Mouse (Mus musculus) kidney, adult 18-20 months (tissue): ENCODE results near the gene Slc9a9.

Experiments
- DNase-seq: peaks from one replicate; pipeline ENCODE4 v3.0.0; 2021

The Slc9a9 gene

DNA sequence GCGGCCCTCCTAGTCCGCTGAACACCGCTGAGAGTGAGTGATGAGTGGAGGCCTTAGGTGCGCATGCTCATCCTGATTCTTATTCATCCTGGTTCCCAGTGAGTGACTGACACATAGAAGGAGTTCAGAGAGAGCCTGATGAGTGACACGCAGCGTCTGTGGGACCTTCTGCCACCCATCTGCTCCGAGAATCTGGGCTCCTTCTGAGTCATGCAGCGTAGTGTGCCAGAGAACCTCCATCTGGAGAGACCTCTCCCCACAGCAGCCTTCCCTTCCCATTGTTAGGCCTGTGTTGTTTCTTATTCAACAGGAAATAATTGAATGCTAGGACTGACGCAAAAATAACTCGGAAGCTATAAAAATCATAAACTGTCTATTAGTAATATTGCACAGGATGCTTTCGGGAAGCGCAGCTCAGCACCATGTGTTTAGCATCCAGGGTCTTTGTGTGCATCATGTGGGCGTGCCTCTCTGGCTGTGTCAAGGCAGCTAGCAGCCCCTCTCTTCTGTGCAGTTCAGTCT, 498.8 kb downstream of the Slc9a9 start:
- DNase-seq: no peak

DNA sequence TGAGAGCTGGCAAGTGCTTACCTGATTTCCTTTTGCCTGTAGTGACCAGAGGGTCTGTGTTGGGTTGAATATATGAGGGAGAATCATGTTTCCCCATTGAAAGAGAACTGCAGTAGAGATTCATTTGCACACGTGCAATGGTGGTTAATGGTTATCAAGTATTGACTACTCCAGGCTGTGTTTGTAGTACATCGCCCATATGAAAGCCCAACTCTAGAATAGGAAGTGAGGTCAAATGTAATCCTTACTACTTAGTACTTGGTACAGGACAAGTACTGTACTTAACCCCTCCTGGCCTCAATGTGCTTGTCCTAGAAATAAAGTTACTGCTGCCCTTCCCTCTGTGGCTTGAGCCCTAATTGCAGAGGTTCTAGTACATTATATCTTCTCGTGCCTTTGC, 508.5 kb downstream of the Slc9a9 start:
- DNase-seq: no peak

GRCm38 (mm10) chr9:95180005-95180404, 510.3 kb downstream of the Slc9a9 start:
- no peak for DNase-seq

GRCm38 (mm10) chr9:95180569-95180968, 510.9 kb downstream of the Slc9a9 start:
- DNase-seq: no peak

DNA sequence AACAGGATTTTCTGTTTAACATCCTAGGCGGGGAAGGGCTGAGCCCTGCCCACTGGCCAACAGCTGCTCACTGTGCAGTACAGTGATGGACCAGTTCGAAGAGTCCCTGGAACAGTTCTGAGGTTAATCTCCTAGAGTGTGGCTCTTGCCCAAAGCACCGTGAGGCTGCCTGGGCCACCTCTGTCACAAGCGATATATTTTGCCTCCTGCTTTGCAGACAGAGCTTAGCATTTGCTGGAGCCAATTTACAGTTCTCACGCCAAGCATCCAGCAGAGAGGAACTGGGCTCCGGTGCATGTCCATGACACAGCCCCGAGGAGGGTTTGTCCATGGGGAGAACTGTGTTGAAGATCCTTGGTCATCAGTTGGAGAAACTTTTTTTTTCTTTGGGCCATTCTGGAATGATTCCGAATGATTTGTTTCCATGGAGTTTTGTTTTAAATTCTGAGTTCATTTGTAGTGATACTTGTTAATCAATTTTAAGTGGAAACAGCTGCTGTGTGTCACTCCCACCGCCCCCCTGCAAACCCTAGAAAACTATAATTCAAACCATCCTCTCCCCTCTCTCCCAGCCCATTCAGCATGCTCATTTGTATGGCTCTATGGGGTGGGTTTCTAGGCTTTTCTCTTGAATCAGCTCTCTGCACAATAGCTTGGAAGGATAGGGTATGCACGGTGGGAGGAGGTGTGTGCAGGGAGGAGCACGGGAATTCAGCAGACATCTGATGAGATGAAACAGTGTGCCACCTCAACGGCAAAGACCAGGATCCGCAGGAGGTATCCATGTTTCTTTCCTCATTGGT, 511.7 kb downstream of the Slc9a9 start:
- DNase-seq: no peak

- DNase-seq: no peak
Measured at GRCm38 (mm10) chr9:95182272-95182671, 512.6 kb downstream of the Slc9a9 start.

DNA sequence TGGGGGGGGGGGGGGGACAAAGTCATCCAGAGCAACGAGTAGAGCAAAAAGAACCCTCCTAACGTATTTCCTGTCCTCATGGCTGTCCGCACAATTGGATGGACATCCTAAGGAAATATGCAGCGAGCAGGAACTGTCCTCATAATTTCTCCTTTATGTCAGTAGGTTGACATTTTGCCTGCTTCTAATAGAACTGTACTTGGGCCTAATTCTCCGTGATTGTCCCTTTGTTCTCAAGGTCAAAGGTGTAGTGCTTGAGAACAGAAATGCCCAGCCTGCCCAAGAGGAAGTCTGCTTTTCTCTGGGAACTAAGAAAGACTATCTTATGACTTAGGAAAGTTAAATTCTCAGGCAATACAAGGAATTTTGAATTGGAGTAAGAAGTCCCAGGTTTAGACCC, 514.7 kb downstream of the Slc9a9 start:
- DNase-seq: no peak

DNA sequence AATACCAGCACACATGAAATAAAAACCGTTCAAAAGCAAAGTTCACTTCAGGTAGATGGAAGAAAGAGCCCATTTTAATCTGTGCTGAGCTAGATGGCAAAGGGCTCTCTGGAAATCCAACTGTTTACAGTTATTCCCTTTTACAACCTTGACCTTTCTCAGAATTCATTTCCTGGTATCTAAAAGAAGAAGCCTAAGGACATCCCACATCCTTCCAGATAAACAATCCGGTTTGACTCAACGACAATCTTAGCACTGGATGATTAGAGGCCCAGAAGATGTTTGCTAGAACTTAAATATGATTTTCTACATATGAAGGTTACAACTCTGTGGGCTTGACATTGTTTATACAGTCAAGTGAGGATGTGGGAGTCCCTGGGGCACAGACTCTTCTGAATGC, 516.1 kb downstream of the Slc9a9 start:
- DNase-seq: no peak

GRCm38 (mm10) chr9:95186386-95187289, 516.9 kb downstream of the Slc9a9 start:
- DNase-seq: peak; percentile 14

DNA sequence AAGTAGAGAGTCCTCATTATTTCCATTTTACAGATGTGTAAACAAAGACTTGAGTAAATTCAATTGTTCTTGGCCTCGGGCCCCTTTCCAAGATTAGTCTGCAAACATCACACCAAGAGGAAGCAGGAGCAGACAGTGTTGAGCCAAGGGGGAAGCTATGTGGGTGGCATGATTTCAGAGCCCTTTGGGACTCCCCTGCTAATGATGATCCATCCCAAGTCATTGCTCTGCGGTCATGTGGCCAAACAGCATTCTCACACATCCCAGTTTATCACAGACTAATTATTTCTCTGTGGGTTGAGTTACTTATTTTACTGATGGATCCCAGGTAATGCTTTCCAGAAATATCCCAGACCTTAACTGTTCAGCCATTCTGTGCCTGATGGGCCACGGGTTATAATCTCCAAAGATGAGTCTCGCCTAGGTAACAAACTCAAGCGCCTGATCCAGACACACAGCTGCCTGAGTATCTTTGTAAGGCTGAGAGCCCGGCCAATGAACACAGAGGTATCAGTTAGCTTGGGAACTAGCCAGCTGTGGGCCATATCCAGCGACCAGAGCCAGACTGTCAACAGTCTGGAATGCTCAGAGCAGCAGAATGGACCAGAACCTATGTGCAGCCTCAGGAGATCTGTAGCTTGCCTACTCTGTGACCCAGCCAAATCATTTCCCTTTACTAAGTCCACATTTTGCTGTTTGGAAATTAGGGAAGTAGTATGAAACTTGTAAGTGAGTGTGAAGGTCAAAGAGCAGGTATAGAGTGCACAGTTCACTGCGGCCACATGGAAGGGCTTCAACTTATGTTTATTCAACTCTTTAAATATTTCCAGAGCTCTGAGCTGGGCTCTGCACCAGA, 518.9 kb downstream of the Slc9a9 start:
- no peak for DNase-seq

GRCm38 (mm10) chr9:95189218-95189605, 519.5 kb downstream of the Slc9a9 start:
- DNase-seq: no peak

- no peak for DNase-seq
Measured at GRCm38 (mm10) chr9:95191442-95191841, 521.7 kb downstream of the Slc9a9 start.

DNA sequence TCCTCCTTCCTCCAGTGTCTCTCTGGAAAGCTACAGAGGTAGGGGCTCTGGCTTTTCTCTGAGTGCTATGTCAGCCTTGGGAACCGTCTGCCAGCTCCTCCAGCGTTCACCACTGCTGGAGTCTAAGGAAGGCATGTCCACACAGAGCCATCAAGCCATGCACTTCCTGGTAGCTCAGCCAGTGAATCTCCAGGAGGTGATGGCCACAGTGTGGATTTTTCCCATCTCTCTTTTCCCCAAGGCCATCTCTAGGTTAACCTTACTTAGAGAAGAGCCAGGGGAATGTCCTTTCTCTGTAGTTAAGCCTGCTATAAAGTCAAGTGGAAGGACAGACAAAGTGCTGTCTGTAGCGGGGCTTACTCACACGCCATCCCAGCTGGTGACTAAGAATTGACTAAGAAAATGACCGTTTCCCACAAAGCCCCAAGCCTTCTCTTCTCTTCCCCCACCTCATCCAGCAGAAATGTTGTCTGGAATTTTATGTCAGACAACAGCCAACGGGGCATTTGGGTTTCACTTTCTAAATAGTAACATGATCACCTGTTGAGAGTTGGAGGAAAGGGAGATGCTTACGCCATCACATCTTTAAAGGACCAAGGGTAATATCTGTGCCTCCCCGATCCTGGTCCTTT, 523.3 kb downstream of the Slc9a9 start:
- no peak for DNase-seq

DNA sequence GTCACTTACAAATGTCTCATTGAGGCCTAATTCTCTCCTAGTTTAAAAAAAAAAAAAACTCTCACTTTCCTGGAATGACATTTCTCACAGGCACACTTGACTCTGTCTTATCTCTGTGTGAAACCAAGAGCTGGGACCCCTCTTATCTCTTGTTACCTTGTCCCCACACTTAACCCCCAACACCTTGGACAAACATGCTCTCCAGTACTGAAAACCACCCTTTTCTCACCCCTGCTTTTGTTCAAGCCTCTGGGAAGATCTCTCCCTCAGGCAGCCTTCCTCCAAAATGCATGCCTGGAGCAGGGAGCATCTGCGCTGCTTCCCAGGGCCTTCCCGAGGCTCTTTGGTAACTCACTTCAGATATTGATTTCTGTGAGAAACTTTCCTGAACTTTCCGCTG, 524.0 kb downstream of the Slc9a9 start:
- DNase-seq: peak; percentile 11

DNA sequence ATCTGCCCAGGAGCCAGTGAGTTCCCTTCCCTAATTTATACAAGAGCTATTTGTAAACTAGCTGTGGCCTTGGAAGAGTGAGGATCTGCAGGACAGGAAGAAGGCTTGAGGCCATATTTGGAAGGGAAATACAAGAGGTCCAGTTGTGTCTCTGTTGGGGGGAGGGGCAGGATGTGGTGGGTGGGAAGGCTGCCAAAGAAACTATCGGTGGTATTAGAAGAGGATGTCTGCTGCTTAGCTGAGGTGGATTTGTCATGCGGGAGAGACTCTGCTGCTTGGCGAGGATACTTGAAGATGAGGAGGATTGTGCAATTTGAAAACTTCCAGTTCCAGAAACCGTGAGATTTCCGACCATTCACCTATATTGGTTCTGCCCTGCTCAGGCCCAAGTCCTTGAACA, 524.4 kb downstream of the Slc9a9 start:
- peak; percentile 47 for DNase-seq

- no peak for DNase-seq
Measured at GRCm38 (mm10) chr9:95207661-95208060, 538.0 kb downstream of the Slc9a9 start.

- DNase-seq: no peak
Measured at GRCm38 (mm10) chr9:95208681-95209080, 539.0 kb downstream of the Slc9a9 start.

- peak; percentile 25 for DNase-seq
Measured at GRCm38 (mm10) chr9:95220009-95220408, 550.3 kb downstream of the Slc9a9 start.

- peak; percentile 3 for DNase-seq
Measured at GRCm38 (mm10) chr9:95221310-95221709, 551.6 kb downstream of the Slc9a9 start.

DNA sequence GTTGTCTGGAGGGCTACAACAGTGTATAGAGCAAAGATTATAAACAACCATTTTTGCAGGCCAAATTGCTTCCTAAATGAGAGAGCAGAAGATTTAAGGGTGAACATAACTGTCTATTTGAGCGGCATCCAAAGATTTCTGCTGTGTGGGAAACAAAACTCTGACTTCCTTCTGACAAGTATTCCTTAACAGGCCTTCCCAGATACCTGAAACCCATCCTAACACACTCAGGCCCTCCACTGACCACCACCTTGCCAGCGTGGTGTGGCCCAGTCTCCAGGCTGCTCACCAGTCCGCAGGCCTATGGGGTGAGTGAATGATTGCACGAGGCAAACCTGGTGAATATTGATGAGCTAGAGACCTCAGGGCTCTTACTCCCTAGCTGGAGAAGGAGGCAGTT, 557.3 kb downstream of the Slc9a9 start:
- DNase-seq: no peak

DNA sequence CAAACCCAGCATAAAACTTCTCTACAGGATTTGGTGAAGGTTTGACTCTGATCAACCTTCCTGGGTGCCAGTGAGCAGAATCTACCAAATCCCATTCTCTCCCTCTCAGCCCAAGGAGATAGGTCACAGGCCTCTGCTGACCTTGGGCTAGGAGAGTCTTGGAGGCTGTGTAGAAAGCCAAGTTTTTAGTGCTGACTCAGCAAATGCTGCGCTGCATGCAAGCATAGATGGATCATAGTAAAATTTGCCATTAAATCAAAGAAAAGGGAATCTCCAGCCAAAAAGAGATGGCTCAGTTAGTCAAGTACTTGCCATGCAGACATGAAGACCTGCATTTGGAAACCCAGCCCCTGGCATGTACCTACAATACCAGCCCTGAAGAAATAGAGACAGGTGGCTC, 558.4 kb downstream of the Slc9a9 start:
- no peak for DNase-seq

- no peak for DNase-seq
Measured at GRCm38 (mm10) chr9:95229147-95229546, 559.4 kb downstream of the Slc9a9 start.
